Mouse (Mus musculus): ENCODE data around the gene Furin. TPM values are rescaled to one million over a fixed set of nuclear protein-coding genes. Genes with fewer than 3 reads are reported as not detected.

The Furin gene
- polyA plus RNA-seq (2012; rRNA removed) = 5.0 and 5.9 TPM in 2 replicates

GRCm38 (mm10) chr7:80405188-80405695 lies at the start of gene Furin:
Gene Furin (minus strand): TSS chr7:80405436.

GRCm38 (mm10) chr7:80387633-80388543 lies 17.3 kb downstream of the Furin start, which contains the start of gene Fes:
Gene Fes (minus strand): TSS chr7:80387946.

GRCm38 (mm10) chr7:80371041-80371751 lies 34.0 kb downstream of the Furin start, which contains the start of gene Man2a2:
Gene Man2a2 (minus strand): TSS chr7:80371375.

GRCm38 (mm10) chr7:80342858-80343257 lies 62.4 kb downstream of the Furin start, which contains the start of gene Hddc3:
Gene Hddc3 (plus strand): TSS chr7:80343104.

GRCm38 (mm10) chr7:80340793-80341192 lies 64.4 kb downstream of the Furin start, which contains the start of gene Unc45a:
Gene Unc45a (minus strand): TSS chr7:80341005.

Other genes starting within 250 kb of the Furin start
- 5.0 and 6.6 TPM in 2 replicates for gene Sema4b, start 218.6 kb downstream of the Furin start, polyA plus RNA-seq (2012; rRNA removed)
- gene Cib1, start 172.6 kb downstream of the Furin start, polyA plus RNA-seq (2012; rRNA removed) = 38.5 and 47.4 TPM in 2 replicates
- 1.0 and 1.4 TPM in 2 replicates for gene Gdpgp1, start 172.6 kb downstream of the Furin start, polyA plus RNA-seq (2012; rRNA removed)
- 0.10 and 0.21 TPM in 2 replicates for gene Ttll13, start 159.1 kb downstream of the Furin start, polyA plus RNA-seq (2012; rRNA removed)
- gene Ngrn, start 144.2 kb downstream of the Furin start, polyA plus RNA-seq (2012; rRNA removed) = 20.7 and 23.5 TPM in 2 replicates
- gene Vps33b, start 135.8 kb downstream of the Furin start, polyA plus RNA-seq (2012; rRNA removed) = 6.2 and 6.8 TPM in 2 replicates
- gene Prc1, start 111.0 kb downstream of the Furin start, polyA plus RNA-seq (2012; rRNA removed) = 75.5 and 83.4 TPM in 2 replicates
- gene Rccd1, start 81.0 kb downstream of the Furin start, polyA plus RNA-seq (2012; rRNA removed) = 6.0 and 6.9 TPM in 2 replicates
- 6.9 and 7.2 TPM in 2 replicates for gene Unc45a, start 64.4 kb downstream of the Furin start, polyA plus RNA-seq (2012; rRNA removed)
- gene Hddc3, start 62.3 kb downstream of the Furin start, polyA plus RNA-seq (2012; rRNA removed) = 4.5 and 4.8 TPM in 2 replicates
- 4.1 and 4.7 TPM in 2 replicates for gene Man2a2, start 34.1 kb downstream of the Furin start, polyA plus RNA-seq (2012; rRNA removed)
- 9.3 and 12.6 TPM in 2 replicates for gene Fes, start 17.5 kb downstream of the Furin start, polyA plus RNA-seq (2012; rRNA removed)
- 21.9 and 23.7 TPM in 2 replicates for gene Blm, start 129.7 kb upstream of the Furin start, polyA plus RNA-seq (2012; rRNA removed)

All from liver, embryonic 14 days (tissue).